Mouse (Mus musculus) cerebellum, adult (tissue): Measurements from ENCODE around the gene Megf9.
A peak's percentile ranks its signal among the peaks of the same experiment; 100 is the strongest.

Experiments
- ATAC-seq: cut with Nextera tagmentation; 2 replicates; pipeline ENCODE4 v1.9.2; 2017; ENCODE audit warnings: mild to moderate bottlenecking, moderate library complexity, mixed read lengths; ENCODE audit not compliant: insufficient number of reproducible peaks, low FRiP score, low TSS enrichment

Megf9 gene

DNA sequence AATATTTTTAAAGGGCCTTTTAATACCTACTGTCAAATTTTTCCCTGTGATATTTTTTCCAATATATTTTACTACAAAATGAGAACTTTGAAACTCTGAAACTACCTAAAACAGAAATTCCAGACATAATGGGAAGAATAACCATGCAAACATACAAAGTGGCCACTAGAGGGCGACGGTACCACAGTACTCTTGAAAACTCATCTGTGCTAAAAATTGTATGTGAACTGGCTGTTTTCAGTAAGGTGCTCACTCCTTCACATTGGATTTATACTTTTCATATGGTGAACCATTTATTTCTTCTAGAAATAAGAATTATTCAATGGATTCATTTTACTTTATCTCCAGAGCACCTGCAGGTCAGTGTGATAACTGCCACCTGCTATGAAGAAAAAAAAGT is 83.0 kb downstream of the Megf9 start:
- peak; percentile 79; the same call in 1 of the 2 replicates for ATAC-seq

DNA sequence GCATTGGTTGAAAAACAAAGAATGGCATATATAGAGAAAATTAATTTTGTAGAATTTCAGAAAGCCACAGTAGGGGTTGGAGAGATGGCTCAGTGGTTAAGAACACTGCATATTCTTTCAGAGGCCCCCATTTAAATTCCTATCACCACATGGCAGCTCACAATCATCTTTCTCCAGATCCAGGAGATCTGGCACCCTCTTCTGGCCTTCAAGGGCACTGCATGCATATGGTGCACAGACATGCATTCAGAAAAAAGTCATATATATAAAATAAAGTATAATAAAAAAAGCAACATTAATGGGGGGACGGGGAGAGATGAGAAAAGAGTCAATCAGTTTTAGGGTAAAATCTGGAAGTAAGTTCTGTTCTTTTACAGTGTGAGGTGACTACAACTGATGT is 85.1 kb downstream of the Megf9 start:
- ATAC-seq, result no peak

DNA sequence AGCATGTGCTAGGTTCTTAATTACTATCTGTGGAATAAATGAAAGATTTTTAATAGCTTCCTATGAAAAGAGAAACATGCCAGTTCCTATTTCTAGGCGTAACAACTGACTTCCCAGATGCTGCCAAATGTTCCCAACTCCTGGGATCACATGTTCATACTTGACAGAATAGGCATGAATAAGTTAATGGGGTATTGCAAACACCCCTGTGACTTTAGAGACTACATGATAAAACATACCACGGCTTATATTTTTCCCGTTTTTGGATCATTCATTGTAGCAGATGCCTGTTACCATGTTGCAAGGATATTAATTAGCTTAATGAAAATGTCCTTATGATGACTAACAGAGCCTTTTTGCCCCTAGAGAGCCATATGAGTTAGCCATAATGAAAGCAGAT is 88.0 kb downstream of the Megf9 start:
- no peak for ATAC-seq

DNA sequence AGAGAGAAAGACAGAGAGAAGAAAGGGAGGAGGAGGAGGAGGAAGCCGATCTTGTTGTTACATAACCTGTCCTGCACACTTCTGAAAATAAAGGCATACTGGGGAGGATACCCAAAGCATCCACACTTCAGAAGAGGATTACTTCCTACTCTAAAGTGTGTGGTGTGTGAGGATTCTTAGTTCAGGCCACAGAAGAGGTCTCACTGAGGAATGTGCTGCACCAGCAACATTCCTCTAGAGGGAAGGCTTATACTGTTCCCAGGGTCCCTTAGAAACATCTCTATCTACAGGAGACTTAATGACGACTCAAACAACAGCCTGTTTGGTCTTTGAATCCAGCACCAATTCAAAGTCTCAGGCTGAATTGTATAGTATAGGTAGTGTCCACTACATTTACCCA is 114.6 kb downstream of the Megf9 start:
- ATAC-seq, result no peak

DNA sequence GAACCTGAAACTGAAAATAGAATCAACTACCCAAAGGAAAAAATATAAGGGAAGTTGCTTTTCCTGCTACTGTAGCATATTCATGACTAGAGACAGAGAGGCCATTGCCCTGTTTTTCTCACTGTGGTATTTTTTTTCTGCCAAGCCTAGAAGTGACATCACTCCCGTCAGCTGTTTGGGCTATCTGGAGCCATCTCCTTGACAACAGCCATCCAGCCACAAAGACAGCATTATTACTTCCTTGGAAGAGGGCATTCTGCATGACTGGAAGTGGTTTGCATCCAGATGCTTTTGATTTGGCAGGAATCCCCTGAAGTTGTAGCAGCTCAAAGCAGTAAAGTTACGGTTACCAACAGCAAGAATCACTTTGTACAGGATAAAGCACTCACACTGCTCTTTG is 122.7 kb downstream of the Megf9 start:
- no peak for ATAC-seq

DNA sequence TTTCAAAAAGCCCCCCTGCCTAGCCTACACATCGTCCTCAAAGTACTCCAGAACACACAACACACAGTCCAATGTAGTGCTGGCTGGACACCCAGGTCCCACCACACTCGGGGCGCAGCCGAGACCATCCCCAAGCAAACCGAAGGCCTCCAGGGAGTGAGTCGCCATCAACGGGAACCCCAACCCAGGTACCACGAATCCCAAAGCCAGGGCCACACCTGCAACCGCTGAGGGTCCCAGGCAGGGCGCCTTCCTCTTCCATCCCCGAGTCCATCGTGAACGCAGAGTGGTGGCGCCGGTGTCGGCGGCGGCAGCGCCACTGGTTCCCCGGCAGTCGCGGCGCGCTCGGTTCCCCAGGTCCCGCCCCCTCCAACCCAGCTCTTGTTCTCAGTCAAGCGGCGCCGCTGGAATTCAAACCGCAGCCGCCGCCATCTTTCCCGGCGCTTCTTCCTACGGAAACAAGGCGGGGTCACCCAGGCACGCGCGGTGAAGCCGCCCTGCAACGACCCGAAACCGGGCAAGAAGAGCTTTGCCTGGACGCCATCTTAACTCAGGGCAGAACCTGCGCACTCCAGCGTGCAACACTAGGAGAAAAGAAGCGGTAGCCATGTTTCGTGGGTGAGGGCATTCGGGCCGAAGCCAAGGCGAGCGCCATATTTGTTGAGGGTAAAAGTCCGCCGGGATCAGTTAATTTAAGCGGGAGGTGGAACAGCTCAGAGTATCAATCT is 124.6 kb downstream of the Megf9 start, which contains the start of gene Cdk5rap2:
Gene Cdk5rap2 (minus strand): TSS at position 450 of the 728 bp plus-strand sequence.
- peak; percentile 97 for ATAC-seq

DNA sequence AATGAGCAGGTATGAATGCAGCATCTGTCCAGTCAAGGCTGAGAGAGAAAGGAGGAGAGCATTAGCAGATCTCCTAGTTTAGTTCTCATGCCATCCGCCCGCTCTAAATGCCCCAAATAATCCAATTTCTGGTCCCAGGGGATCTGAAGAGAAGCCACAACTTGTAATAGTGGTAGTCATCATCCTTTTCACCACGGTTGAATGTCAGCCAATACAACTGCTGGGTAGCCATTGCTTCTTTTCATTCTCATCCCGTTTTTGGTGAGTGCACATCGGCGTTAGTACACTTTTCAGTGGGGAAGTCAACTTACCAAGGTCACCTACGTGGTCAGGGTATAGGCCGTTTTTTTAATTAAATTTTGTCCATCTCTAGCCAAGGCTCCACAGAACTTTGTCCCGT is 125.3 kb downstream of the Megf9 start:
- no peak for ATAC-seq

DNA sequence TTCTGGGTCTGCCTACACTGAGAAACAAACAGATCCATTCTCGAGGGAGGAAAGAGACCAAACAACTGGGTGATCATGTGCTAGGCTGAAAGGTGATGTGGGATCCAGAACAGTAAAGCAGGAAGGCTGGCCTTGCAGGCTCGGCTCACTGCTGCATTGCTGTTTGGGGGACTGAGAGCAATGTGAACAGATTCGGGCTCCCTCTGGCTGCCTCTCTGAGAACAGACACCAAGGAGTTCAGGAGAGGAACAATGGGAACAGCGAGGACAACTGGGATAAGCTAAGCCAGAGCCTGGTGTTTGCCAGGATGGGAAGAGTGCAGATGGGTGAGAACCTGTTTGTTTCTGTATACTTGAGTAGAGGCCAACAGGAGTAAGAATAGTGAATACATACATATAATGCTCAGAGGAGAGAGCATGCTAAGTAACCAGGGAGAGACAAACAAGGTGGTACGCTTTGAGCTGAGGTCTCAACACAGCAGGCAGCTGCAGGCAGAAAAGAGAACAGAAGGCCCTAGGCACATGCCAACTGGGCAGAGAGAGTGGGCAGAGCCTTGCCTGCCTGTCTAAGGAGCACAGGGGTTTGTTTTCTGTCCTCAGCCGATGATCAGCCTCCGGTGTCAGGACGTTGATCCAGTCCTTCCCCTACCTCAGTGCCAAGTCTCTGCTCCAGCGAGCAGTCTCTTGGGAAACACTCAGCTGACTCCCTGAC is 132.5 kb downstream of the Megf9 start:
- peak; percentile 97 for ATAC-seq

DNA sequence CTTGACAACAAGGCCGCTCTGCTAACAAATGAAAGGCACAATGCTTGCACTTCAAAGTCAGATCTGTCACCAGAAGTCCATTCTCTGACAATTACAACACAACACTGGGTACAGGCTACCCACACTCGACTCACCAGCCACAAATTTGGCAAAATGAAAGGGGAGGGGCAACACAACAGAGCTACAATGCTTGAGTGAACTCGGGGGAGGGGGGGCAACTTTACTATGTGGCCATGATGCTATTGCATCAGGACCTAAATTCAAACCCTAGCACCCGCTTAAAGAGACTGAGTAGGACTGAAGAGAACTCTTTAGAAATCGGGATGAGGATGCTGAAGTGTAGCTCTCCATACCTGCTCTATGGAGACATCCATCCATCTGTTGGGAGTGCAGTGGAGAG is 135.3 kb downstream of the Megf9 start:
- no peak for ATAC-seq

DNA sequence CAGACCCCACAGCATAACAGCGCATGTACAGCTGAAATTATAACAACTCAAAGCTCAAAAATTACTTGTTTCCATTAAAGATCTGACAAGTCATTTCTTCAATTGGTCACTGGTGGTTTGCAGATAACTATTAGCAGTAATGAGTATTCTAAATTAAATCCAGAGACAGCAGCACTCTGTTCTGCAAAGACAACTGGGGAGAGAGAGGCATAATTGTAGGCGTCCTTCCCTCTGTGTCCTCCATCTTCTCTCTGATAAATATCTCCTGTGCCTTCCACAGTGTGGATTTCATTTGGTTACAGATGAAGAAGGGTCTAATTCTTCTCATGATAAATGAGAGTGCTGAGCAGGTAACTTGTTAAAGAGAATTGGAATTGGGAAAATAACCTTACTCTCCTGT is 135.7 kb downstream of the Megf9 start:
- ATAC-seq, result no peak

DNA sequence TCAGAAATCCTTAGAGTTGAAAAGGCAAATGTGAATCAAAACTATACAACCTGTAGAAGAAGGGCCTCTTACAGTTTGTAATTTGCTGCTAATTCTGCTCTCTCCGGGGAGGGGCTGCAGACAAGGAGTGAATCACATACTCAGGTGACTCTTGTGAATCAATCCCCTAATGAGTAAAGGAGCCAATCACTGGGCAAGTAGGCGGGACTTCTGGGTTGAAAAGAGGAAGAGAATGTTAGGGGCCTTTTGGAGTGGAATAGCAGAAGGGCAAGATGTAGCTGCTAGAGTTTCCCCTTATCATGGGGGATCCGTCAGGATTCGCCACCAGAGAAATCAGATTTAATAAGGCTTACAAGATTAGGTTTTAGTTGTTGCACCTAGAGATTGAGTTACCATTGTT is 136.7 kb downstream of the Megf9 start:
- ATAC-seq, result no peak

DNA sequence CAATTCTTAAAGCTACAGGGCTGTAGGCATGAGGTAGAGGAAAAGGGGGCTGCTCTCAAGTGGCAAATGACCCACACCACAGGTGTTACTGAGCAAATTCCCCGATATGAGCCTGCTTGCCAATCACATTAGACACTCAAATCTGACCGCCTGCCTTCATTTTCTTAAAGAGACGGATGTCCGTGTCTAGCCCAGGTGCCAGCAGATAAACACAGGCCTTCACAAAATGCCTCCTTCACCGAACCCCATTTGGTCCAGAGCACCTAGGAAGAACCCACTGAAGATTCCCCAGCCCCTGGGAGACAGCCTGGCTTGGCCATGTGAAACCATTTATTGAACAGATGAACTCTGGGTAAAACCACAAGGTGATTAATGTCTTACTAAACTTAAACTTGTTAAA is 138.1 kb downstream of the Megf9 start:
- ATAC-seq, result no peak

DNA sequence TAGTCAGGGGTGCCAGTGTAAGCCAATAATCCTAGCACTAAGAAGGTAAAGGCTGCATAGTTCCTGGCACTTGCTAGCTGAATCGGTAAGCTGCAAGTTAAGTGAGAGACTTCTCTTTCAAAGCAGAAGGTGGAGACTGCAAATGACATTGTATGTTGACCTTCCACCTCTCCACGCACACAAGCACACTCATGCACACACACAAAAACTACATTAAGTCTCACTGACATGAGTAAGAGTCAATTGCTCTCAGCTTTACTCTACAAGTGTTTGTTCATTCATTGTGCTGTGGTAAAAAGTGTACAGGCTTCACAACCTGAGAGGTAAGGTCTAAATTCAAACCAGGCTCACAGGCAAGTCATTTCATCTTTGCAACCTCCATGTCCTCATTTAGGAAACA is 140.1 kb downstream of the Megf9 start:
- no peak for ATAC-seq

DNA sequence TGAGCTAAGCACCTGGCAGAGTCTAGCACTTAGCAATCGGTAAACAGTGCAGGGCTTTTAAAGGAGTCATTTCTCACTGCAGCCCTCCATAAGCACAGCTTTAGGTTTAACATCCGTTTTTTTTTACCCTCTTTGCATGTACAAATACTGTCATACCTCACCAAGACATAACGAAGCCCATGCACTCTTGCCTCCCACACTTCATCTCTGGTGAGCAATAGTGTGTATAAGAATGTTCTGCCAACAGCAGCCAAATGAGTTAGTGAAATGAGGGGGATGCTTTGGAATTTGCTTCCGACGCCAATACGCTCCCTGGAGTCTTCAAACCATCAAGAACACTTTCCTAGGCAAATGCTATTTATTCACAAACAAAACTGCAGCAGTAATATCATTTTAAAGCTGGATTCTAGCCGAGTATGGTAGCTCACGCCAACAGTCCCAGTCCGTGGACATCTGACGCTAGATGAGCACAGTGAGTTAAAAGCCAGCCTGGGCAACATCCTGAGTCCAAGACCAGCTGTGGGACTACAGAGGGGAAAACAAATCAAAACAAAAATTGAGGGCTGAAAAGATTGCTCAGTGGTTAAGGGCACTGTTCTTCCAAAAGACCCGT is 142.9 kb downstream of the Megf9 start:
- ATAC-seq, result no peak

DNA sequence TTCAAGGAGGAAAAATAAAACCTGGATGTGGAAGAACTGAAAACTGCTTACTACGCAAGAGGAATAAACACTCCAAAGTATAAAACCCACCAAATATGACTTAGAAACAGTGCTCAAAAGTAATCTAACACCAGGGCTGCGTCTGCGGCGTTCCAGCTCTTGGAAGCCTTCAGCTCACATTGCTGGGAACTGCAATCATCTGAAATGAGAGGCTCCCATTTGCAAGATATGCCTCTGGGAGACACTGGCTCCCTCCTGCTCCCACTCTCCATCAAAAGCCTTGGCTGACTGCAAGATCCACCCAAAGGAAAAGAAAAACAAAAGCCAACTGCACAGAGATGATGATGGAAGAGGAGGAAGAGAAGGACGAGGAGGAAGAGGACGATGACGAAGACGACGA is 143.7 kb downstream of the Megf9 start:
- ATAC-seq, result no peak

DNA sequence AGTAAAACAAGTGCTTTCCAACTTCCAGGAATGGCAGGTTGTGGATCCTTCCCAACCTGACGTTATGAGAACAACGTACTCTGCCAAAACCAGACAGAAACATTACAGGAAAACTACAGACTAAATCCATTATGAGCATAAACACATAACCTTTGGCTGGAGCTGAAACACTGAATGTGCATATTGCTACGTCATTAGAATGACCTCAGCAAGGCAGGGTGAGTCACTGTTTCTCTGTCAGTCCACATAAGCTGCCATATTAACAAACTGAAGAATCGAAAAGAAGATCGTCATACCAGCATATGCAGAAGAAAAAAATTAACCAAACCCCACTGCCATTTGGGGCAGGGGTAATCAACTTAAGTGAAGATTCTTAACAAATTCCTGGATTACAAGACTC is 148.6 kb downstream of the Megf9 start:
- ATAC-seq, result no peak

DNA sequence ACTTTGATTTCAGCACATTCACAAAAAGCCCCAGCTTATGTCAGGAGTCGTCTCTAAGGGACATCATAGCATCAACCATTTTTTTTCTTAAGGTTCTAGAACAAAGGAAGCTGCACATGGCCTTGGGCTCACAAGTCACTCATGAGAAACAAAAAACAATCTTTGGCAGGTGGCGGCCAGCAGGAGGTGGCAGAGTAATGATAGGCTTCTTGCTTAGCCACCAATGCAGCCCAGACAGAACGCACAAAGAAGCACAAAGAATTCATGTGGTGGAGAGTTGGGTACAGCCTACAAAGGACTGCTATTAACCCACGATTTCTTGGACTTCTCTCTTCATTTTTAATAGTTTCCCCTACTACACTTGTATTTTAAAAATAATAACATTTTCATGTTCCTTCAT is 157.4 kb downstream of the Megf9 start:
- ATAC-seq, result no peak
